Mouse (Mus musculus) common myeloid progenitor, adult 5-6 weeks (primary cell): ENCODE data around the gene Paqr7. TPM values are rescaled to one million over a fixed set of nuclear protein-coding genes. Genes with fewer than 3 reads are reported as not detected.

Source experiments
- ATAC-seq: replicated peaks from 2 replicates; pipeline ENCODE4 v1.8.0; 2016; ENCODE audit warnings: low read depth, mild to moderate bottlenecking, moderate TSS enrichment, inconsistent platforms; ENCODE audit not compliant: poor library complexity, severe bottlenecking
- total RNA-seq: library from RNA; stranded (forward); fragments of 200-1000, 187-1606 nt; gene quantifications from 2 replicates; pipeline ENCODE4 v1.2.3, GENCODE M21; 2017

Paqr7 gene
- 10.6 and 12.6 TPM in 2 replicates for total RNA-seq

GRCm38 (mm10) chr4:134496595-134497210 lies at the start of gene Paqr7:
Gene Paqr7, plus strand, starts transcription at chr4:134496697.
- ATAC-seq = peak; percentile 67

GRCm38 (mm10) chr4:134447966-134448365 lies 48.5 kb upstream of the Paqr7 start:
- no peak for ATAC-seq

GRCm38 (mm10) chr4:134449595-134450391 lies 46.7 kb upstream of the Paqr7 start:
- ATAC-seq = no peak

- no peak for ATAC-seq
These were observed 45.9 kb upstream of the Paqr7 start for GRCm38 (mm10) chr4:134450392-134451195.

- no peak for ATAC-seq
These were observed 45.0 kb upstream of the Paqr7 start for GRCm38 (mm10) chr4:134451484-134451883.

GRCm38 (mm10) chr4:134453619-134454400 lies 42.7 kb upstream of the Paqr7 start:
- ATAC-seq = no peak

- ATAC-seq = peak; percentile 78
These were observed 41.2 kb upstream of the Paqr7 start for GRCm38 (mm10) chr4:134455310-134455709.

GRCm38 (mm10) chr4:134457130-134457825 lies 39.2 kb upstream of the Paqr7 start:
- ATAC-seq = no peak

GRCm38 (mm10) chr4:134458856-134459255 lies 37.6 kb upstream of the Paqr7 start:
- ATAC-seq = no peak

- peak; percentile 87 for ATAC-seq
These were observed 36.2 kb upstream of the Paqr7 start for GRCm38 (mm10) chr4:134460277-134460676.

GRCm38 (mm10) chr4:134461252-134461651 lies 35.2 kb upstream of the Paqr7 start:
- no peak for ATAC-seq

GRCm38 (mm10) chr4:134465789-134466188 lies 30.7 kb upstream of the Paqr7 start:
- no peak for ATAC-seq

- no peak for ATAC-seq
These were observed 29.9 kb upstream of the Paqr7 start for GRCm38 (mm10) chr4:134466381-134467262.

- ATAC-seq = peak; percentile 7; the same call in 1 of the 2 replicates
These were observed 28.9 kb upstream of the Paqr7 start for GRCm38 (mm10) chr4:134467435-134468214.

GRCm38 (mm10) chr4:134468215-134468575 lies 28.3 kb upstream of the Paqr7 start, which contains the start of gene Stmn1:
Gene Stmn1, plus strand, starts transcription at chr4:134468320.
- peak; percentile 92 for ATAC-seq

GRCm38 (mm10) chr4:134468578-134469266 lies 27.8 kb upstream of the Paqr7 start:
- peak; percentile 73 for ATAC-seq

- 0 out of 2 replicates have a peak, but pooled peaks have one; percentile 0 for ATAC-seq
These were observed 27.1 kb upstream of the Paqr7 start for GRCm38 (mm10) chr4:134469341-134469796.
